Mouse (Mus musculus) lung, adult 18-20 months (tissue): Measurements from ENCODE around the gene Mettl1.
A peak's percentile ranks its signal among the peaks of the same experiment; 100 is the strongest.
"Not testable (repeated sequence)": the region's sequence is repeated elsewhere in the genome, so short reads cannot be mapped to it uniquely, and the experiment has no call there.

Source experiments
- DNase-seq, 2 experiments: peaks; one replicate each; pipeline ENCODE4 v3.0.0; 2022; ENCODE audit warnings: mixed read lengths in 2 of 2

The Mettl1 gene

DNA sequence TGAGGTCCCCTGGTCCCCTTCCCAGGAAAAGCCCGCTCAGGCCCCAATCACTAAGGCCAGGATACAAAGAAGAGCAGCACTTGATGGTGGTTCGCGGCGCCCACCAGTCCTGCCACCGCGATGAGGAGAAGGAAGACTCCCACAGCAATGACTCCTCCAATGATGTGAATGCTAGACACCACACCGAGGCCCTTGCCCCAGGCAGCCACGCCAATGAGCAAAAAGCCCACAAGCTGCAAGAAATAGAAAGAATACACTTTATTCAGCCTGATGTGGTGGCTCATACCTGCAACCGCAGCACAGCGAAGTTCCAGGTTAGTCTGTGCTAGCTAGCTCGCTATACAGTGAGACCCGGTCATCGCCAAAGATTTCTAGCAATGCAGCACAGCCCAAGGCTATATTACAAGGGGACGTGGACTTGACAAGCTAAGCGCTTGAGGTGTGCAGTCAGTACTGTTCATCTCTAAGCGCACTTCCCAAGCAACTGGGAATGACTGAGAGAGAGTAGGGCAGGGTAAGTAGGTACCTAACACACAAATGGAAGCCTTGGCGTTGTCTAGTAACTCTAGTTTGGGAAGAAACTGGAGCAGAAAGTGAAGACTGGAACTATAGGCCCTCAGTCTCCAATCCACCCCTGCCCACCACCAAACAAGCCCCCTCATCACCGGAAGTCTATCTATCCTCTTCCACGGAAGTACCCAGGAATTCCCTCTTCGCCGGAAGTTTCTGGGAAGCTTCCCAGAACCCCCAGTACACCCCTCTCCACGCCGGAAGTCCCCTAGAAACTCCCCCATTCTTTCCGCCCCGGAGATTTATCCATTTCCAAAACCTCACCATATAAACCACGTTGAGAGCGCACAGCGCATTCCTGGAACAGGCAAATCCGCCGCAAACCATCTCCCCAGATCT lies 28.3 kb downstream of the Mettl1 start:
- no peak for DNase-seq

GRCm38 (mm10) chr10:127070190-127071121 lies 29.2 kb downstream of the Mettl1 start, which contains the start of gene Tspan31:
Gene Tspan31, minus strand, starts transcription at chr10:127070264.
- peak; percentile 94 to 96 for DNase-seq

- DNase-seq = no peak
Observed at GRCm38 (mm10) chr10:127071203-127071602, 30.0 kb downstream of the Mettl1 start.

DNA sequence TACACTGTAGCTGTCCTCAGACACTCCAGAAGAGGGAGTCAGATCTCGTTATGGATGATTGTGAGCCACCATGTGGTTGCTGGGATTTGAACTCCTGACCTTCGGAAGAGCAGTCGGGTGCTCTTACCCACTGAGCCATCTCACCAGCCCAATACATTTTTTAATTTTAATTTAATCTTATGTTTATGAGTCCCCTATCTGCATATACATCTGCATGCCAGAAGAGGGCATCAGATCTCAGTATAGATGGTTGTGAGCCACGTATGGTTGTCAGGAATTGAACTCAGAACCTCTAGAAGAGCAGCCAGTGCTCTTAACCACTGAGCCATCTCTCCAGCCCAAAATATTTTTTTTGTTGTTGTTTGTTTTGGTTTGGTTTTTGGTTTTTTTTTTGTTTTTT lies 31.1 kb downstream of the Mettl1 start:
- DNase-seq = not testable (repeated sequence)

GRCm38 (mm10) chr10:127072969-127073368 lies 31.8 kb downstream of the Mettl1 start:
- DNase-seq = not testable (repeated sequence)

DNA sequence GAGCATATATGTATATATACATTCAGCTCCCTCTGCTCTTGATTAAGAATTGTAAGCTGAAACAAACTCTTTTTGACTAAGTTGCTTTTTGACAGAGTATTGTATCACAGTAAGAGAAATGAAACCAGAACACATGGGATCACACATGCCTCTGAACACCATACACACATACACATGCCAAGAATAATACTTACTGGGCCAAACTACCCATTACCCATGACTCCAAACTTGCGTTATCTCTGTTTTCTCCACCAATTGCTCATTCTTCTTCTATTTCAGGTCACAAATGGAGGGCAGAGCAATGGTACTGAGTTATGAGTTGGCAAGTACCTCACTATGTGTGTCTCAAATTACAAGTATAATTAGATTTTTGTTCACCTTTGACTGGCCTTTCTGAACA lies 32.8 kb downstream of the Mettl1 start:
- no peak for DNase-seq

DNA sequence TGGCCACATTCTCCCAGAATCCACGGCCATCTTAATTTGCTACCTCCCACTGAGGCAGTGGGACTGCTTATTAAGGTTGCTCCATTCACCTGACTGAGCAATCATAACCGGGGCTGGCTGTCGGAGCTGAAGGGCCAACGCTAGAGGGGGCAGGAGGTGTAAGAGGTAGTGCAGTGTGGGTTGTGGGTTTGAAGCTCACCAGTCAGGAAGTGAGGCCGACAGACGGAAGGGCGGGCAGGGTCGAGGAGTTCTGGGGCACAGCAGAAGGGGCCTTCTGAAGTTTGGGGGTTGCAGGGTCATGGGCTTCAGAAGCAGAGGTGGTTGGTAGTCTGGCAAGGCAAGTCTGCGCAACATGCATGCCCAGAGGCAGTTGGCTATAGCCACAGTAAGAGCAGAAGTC lies 33.9 kb downstream of the Mettl1 start, which contains the start of gene Agap2:
Gene Agap2, plus strand, starts transcription at position 205 of the 400 bp plus-strand sequence.
- DNase-seq = peak in 1 of 2 experiments; percentile 53

DNA sequence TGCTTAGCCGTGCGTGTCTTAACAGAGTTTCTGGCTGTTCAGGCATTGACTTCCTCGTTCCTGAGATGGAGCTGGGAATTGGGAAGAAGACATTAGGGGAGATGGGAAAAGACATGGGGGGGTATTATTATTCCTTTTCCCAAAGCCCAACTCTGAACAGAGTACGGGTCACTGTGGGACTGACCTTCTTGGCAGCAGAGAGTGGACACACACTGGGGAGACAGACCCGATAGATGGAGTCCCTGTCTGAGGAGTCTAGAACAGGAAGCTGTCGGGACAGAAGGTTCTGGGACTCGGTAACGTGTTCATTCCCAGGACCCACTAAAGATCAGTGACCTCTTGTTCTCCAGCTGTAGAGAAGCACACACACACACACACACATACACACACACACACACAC lies 34.4 kb downstream of the Mettl1 start:
- DNase-seq = no peak

GRCm38 (mm10) chr10:127076082-127076481 lies 34.9 kb downstream of the Mettl1 start:
- DNase-seq = no peak

GRCm38 (mm10) chr10:127077515-127077914 lies 36.3 kb downstream of the Mettl1 start:
- DNase-seq = no peak

GRCm38 (mm10) chr10:127078001-127078676 lies 36.9 kb downstream of the Mettl1 start:
- no peak for DNase-seq

DNA sequence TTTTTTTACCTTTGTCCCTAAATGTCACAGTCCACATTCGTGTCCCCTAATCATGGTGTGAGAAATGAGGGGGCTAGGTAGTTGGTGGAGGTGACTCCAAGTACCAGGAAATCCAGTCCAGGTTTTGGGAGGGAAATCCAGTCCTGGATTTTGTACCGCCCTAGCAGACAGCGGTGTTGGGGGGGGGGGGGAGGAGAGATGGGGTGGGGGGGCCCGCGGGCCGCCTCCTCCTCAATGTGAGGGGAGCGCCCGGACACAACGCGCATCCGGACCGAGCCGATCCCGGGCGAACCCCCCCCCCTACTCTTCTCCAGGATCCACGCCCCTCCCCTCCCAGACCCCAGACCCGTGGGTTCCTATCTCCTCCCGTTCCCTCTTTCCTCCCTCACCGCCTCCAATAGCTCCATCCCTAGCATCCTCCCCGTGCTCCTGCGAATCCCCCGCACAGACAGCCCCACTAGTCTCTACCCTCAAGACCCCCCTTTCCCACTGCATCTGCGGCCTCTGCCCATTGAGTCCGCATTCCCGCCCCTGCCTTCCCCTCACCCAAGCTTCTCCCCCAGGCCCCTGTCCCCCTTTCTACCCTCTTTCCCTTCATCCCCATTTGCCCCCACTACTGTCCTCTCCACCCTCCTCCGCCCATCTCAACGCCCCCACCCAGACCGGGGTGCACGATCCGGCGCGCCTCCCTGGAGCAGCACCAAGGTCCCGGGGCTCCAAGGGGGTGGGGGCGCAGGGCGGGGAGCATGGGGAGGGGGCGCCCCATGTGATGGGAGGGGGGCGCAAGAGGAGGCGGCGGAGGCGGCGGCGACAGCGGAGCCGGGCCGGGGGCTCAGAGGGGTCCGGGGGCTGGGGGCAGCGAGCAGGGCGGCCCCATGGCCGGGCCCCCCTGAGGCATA lies 37.7 kb downstream of the Mettl1 start:
- no peak for DNase-seq

DNA sequence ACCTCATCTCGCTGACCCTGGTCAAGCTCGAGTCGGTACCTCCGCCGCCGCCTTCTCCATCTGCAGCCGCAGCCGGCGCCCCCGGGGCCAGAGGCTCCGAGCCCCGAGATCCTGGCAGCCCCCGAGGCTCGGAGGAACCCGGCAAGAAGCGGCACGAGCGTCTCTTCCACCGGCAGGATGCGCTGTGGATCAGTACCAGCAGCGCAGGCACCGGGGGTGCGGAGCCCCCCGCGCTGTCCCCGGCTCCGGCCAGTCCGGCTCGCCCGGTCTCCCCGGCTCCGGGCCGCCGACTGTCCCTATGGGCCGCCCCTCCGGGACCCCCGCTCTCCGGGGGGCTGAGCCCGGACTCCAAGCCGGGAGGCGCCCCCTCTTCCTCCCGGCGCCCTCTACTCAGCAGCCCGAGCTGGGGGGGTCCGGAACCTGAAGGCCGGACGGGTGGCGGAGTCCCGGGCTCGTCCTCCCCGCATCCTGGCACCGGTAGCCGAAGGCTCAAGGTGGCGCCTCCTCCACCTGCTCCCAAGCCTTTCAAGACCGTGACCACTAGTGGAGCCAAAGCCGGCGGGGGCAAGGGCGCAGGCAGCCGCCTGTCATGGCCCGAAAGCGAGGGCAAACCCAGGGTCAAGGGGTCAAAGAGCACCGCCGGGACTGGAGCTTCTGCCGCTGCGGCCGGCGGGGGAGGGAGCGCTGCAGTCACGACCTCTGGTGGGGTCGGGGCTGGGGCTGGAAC lies 38.6 kb downstream of the Mettl1 start:
- no peak for DNase-seq

GRCm38 (mm10) chr10:127080901-127081780 lies 39.9 kb downstream of the Mettl1 start:
- DNase-seq = no peak

DNA sequence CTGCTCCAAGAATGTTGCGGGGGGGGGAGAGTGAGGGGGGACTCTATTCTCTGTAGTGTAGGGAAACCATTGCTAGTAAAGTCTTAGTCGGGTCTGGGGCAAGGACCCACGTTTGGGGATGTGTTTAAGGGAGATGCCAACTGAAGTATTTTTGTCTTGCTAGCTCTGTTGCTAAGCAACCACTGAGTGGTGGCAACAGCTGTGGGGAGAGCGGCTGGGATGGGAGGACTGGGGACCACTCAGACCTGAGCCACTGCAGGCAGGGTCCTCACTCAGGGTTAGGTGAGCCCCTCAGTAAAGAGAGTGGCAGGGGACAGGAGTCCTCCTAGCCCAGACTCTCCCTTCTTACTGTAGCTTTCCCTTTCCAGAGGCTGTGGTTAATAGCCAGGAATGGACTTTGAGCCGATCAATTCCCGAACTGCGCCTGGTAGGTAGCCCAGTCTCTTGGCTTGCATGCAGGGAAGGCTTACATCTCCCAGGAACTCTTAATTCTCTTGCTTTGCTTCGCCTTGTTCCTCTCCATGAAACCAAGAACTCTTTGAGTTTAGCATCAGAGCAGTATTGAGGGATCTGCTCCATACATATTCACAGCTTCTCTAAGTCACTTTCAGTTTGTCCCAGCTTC lies 40.9 kb downstream of the Mettl1 start:
- DNase-seq = no peak

- no peak for DNase-seq
Observed at GRCm38 (mm10) chr10:127083292-127083914, 42.2 kb downstream of the Mettl1 start.

GRCm38 (mm10) chr10:127083915-127084306 lies 42.7 kb downstream of the Mettl1 start:
- no peak for DNase-seq

DNA sequence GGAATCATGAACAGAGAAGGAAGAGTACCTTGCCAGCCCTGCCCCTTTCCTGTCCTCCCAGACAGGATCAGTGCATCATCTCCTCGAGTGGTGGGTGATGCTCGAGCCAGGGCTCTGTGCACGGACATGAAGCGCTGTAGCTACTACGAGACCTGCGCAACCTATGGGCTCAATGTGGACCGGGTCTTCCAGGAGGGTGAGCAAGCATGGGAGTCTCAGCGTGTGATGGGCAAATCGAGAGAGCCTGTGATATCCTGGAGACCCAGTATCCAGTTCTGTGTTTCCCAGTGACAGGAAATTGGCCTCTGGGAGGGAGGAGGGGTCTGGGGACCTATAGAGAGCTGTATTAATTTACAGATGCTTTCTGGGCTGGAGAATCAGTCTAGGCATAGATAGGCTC lies 43.8 kb downstream of the Mettl1 start:
- no peak for DNase-seq

- DNase-seq = no peak
Observed at GRCm38 (mm10) chr10:127085633-127086032, 44.4 kb downstream of the Mettl1 start.
